Mouse (Mus musculus) ES-E14 (cell line): ENCODE results near the gene Gnaz.

Source experiments
- HCFC1 ChIP-seq: IDR thresholded peaks from 2 replicates; pipeline ENCODE4 v1.6.1; 2012; ENCODE audit warnings: low read length, inconsistent platforms, borderline replicate concordance; ENCODE audit not compliant: insufficient read depth
- ZC3H11A ChIP-seq: IDR thresholded peaks from 2 replicates; pipeline ENCODE4 v1.6.1; 2012; ENCODE audit warnings: low read depth, mild to moderate bottlenecking, inconsistent platforms, low read length, borderline replicate concordance
- ZNF384 ChIP-seq: IDR thresholded peaks from 2 replicates; pipeline ENCODE4 v1.6.1; 2012; ENCODE audit warnings: low read depth, low read length, inconsistent platforms

GRCm38 (mm10) chr10:75061341-75062188 lies 94.6 kb downstream of the Gnaz start:
- TF ChIP-seq ZC3H11A (no peak), HCFC1 (no peak), ZNF384 (no peak)
